Mouse (Mus musculus) liver, embryonic 11.5 days (tissue): ENCODE measurements at regions not wholly inside any gene's neighbourhood (a gene's known extent, or its start where the extent isn't known, plus 50 kb on each side); places are given as distances from the start of the nearest gene placed in this dataset.

Experiments used
- ATAC-seq: fragments of 200-750 bp; cut with Nextera tagmentation; replicated peaks from 2 replicates; pipeline ENCODE4 v1.8.0; 2017; ENCODE audit warnings: moderate number of reproducible peaks, mild to moderate bottlenecking, moderate TSS enrichment, moderate library complexity; ENCODE audit not compliant: low FRiP score
- DNase-seq: peaks from one replicate; pipeline ENCODE4 v3.0.0-alpha.2; 2017; ENCODE audit warnings: low spot score
- H3K27ac ChIP-seq: fragments of 300-500 bp; sonication (generic); 2 replicates; pipeline ENCODE4 v1.5.1; 2014; ENCODE audit warnings: mild to moderate bottlenecking, low read depth, low read length, control low read depth
- H3K27me3 ChIP-seq: fragments of 300-500 bp; sonication (generic); replicated peaks from 2 replicates; pipeline ENCODE4 v1.6.1; 2014; ENCODE audit warnings: low read length, mixed read lengths; ENCODE audit not compliant: control insufficient read depth, insufficient read depth
- H3K36me3 ChIP-seq: fragments of 300-500 bp; sonication (generic); 2 replicates; pipeline ENCODE4 v1.6.1; 2014; ENCODE audit warnings: mild to moderate bottlenecking, low read length, moderate library complexity, mixed read lengths; ENCODE audit not compliant: control insufficient read depth, insufficient read depth
- H3K4me1 ChIP-seq: fragments of 300-500 bp; sonication (generic); replicated peaks from 2 replicates; pipeline ENCODE4 v1.6.1; 2014; ENCODE audit warnings: low read length, mixed read lengths; ENCODE audit not compliant: control insufficient read depth, insufficient read depth
- H3K4me2 ChIP-seq: fragments of 300-500 bp; sonication (generic); 2 replicates; pipeline ENCODE4 v1.6.1; 2014; ENCODE audit warnings: mild to moderate bottlenecking, control low read depth, moderate library complexity
- H3K4me3 ChIP-seq: fragments of 300-500 bp; sonication (generic); 2 replicates; pipeline ENCODE4 v1.5.1; 2014; ENCODE audit warnings: low read depth, low read length, control low read depth
- H3K9ac ChIP-seq: fragments of 300-500 bp; sonication (generic); 2 replicates; pipeline ENCODE4 v1.6.1; 2014; ENCODE audit warnings: low read depth, low read length, control low read depth
- H3K9me3 ChIP-seq: fragments of 300-500 bp; sonication (generic); 2 replicates; pipeline ENCODE4 v1.6.1; 2016; ENCODE audit warnings: low read length, inconsistent platforms, mixed read lengths; ENCODE audit not compliant: control insufficient read depth
- WGBS: fragments of 180-500 bp; shearing (Covaris S2); extraction: QIAGEN DNeasy Blood & Tissue Kit; methylation state at CpG from one replicate; pipeline ENCODE4 v1.1.7; 2014; 5-methylcytosine and 5-hydroxymethylcytosine counted together

DNA sequence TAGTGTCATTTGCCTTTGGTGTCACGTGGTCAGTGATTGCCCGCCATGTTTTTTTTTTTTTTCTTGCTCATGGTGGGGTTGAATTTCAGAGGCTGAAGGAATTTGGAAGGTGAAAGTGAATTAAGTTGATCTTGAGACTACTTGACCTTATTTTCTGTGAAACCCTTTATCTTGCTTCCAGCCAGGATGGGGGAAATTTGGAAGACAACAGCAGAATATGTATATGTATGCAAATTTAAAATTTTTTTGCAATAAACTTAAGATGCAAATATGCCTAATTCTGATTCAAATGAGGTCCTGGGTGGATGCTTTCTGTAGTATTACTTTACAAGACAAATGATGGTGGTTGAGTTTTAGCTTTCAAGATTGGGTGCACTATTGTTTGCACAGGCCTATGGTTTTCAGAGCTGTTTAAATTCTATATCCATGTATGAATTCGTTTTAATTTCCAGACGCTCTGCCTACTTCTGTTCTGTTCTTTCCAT is 315.6 kb downstream of the Bckdhb start:
- Histone ChIP-seq H3K9me3 (no peaks in the 10 kb centered on the region), H3K9ac (no peak overlapping the region), H3K27me3 (no peaks in the 10 kb centered on the region), H3K4me2 (no peak overlapping the region), H3K36me3 (no peaks in the 10 kb centered on the region), H3K27ac (no peak overlapping the region), H3K4me3 (no peak overlapping the region), H3K4me1 (no peaks in the 10 kb centered on the region)
- ATAC-seq (no peak), DNase-seq (no peak)
- WGBS = 82% methylated on average over 4 of the region's 4 CpGs

DNA sequence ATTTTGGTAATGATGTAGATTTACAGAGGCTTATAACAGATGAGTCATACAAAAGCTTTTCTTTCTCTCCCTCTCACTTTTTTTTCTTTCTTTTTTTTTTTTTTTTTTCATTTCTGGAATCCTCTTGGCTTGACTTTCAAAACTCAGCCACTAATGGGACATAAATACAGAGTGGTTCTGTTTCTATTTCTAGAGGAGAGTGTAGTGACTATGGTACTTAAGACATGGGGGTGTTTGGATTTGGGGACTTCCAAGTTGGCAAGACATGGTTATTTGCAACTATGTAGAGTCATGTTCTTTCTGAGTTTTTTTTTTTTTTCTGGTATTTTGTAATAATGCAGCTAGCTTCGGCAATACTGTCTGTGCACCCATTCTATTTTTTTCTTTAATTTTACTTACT is 324.8 kb downstream of the Bckdhb start:
- H3K4me1 ChIP-seq = no peaks in the 10 kb centered on the region
- no peaks in the 10 kb centered on the region for H3K27me3 ChIP-seq
- 83% methylated on average over 1 of the region's 1 CpGs for WGBS
- no peak overlapping the region for H3K9ac ChIP-seq
- DNase-seq (no peak), ATAC-seq (no peak)
- no peak overlapping the region for H3K4me2 ChIP-seq
- no peak overlapping the region for H3K27ac ChIP-seq
- H3K36me3 ChIP-seq = no peaks in the 10 kb centered on the region
- H3K4me3 ChIP-seq = no peak overlapping the region
- no peaks in the 10 kb centered on the region for H3K9me3 ChIP-seq

- no peaks in the 10 kb centered on the region for H3K27me3 ChIP-seq
- WGBS = 19% methylated on average over 7 of the region's 7 CpGs
- DNase-seq (peak; percentile 32), ATAC-seq (no peak)
- no peak overlapping the region for H3K4me2 ChIP-seq
- no peaks in the 10 kb centered on the region for H3K9me3 ChIP-seq
- H3K4me3 ChIP-seq = no peak overlapping the region
- H3K36me3 ChIP-seq = no peaks in the 10 kb centered on the region
- no peak overlapping the region for H3K27ac ChIP-seq
- H3K9ac ChIP-seq = no peak overlapping the region
- no peaks in the 10 kb centered on the region for H3K4me1 ChIP-seq
Measured at GRCm38 (mm10) chr9:84253022-84253991, 328.4 kb downstream of the Bckdhb start.

DNA sequence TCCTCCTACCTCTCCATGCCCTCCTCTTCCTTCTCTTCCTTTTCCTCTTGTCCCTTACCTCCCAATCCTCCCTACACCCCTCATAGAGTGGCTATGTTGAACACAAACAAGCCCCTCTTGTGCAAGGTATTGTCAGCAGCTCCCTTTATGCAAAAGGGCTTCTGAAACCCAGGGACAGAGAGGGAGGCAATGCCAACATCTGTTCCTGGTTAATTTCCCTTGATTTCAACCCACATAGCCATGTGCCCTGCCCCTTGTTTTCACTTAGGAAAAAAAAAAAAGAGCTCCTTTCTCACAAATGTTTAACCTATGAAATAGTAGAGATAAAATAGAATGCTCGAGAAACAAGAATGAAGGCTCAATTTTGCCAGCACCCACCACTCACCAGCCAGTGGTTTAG is 333.5 kb downstream of the Bckdhb start:
- Histone ChIP-seq H3K4me1 (no peaks in the 10 kb centered on the region), H3K9me3 (no peaks in the 10 kb centered on the region), H3K36me3 (no peaks in the 10 kb centered on the region), H3K9ac (no peak overlapping the region), H3K4me3 (no peak overlapping the region), H3K27me3 (no peaks in the 10 kb centered on the region), H3K4me2 (no peak overlapping the region), H3K27ac (no peak overlapping the region)
- no peak for ATAC-seq
- WGBS = 43% methylated on average over 1 of the region's 1 CpGs
- DNase-seq = no peak

DNA sequence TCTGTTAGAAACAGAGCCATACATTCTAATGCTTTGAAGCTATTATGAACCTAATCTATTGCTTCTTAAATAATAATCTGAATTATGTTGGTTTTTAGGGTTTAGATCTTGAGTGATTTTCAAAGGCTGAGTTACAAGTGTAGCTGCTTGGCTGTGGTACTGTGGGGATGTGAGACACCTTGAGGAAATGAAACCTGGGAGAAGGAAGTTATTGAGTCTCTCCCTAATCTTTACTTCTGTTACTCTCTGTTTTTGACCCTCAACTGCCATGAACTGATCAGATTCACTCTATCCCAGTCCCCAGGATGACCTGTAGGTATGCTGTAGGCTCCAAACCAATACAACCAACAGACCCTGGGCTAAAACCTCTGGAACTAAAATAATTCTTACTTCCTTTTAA is 334.8 kb downstream of the Bckdhb start:
- Histone ChIP-seq H3K9ac (no peak overlapping the region), H3K36me3 (no peaks in the 10 kb centered on the region), H3K9me3 (no peaks in the 10 kb centered on the region), H3K4me3 (no peak overlapping the region), H3K27ac (no peak overlapping the region), H3K4me2 (no peak overlapping the region), H3K4me1 (no peaks in the 10 kb centered on the region), H3K27me3 (no peaks in the 10 kb centered on the region)
- DNase-seq (no peak), ATAC-seq (no peak)

DNA sequence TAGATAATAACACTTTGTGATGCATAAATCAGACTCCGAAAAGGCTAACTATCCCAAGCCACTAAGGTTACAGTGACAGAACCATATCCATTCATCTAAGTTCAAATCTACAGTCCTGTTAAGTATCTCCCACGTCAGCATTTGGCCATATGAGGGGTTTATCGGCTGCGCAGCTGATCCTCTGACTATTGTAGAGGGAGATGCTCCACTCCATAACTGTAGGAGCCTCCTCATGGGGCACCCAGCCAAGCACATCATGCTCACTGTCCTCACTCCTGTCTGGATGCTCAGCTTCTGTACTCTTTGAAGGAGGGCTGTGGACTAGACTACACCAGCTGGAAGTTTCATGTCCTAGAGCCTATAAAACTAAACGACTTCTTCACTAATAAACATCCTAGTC is 337.2 kb downstream of the Bckdhb start:
- Histone ChIP-seq H3K36me3 (no peaks in the 10 kb centered on the region), H3K27ac (no peak overlapping the region), H3K4me2 (no peak overlapping the region), H3K4me3 (no peak overlapping the region), H3K27me3 (no peaks in the 10 kb centered on the region), H3K4me1 (no peaks in the 10 kb centered on the region), H3K9me3 (no peaks in the 10 kb centered on the region), H3K9ac (no peak overlapping the region)
- ATAC-seq (no peak), DNase-seq (no peak)
- WGBS = 76% methylated on average over 5 of the region's 5 CpGs

DNA sequence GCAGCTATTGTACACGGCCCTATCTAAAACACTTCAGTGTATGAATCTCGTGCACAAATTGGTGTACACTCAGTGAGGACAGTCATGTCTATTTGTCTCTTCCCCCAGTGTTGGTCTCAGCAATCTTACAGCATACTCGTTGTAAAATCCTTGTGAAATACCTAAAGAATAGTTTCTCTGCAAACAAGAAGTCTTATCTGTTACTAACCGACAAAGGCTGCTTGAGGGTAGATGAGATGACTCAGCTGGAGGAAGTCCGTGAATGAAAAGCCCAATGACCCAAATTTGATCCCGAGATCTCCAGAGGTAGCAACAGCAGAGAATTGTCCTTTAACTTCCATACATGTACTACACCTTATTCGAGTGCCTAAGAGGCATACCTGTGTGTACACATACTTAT is 342.0 kb downstream of the Bckdhb start:
- ATAC-seq = no peak
- Histone ChIP-seq H3K9me3 (no peaks in the 10 kb centered on the region), H3K27me3 (no peaks in the 10 kb centered on the region), H3K4me1 (no peaks in the 10 kb centered on the region), H3K36me3 (no peaks in the 10 kb centered on the region), H3K9ac (no peak overlapping the region), H3K27ac (no peak overlapping the region), H3K4me3 (no peak overlapping the region), H3K4me2 (no peak overlapping the region)
- 51% methylated on average over 7 of the region's 7 CpGs for WGBS
- DNase-seq = no peak

DNA sequence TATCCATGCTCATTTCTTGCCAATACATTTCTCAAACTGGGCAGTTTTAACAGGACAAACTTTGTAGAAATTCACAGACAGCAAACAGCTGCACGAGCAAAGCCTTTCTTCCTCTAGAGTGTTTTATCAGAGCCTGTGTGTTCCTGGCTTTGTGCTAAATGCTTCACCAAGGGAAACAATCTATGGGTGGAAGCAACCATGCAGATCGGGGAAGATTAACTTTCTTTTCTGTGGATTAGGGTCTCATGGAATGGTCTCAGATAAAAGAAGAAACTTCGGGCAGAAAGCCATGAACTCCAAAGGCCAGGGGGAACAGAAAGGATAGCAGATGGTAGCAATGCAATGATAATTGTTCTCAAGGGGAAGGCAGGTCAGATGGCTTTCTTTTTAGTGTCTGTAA is 349.7 kb downstream of the Bckdhb start:
- ATAC-seq (no peak), DNase-seq (no peak)
- Histone ChIP-seq H3K9ac (no peak overlapping the region), H3K4me3 (no peak overlapping the region), H3K4me1 (no peaks in the 10 kb centered on the region), H3K27me3 (no peaks in the 10 kb centered on the region), H3K4me2 (no peak overlapping the region), H3K9me3 (no peaks in the 10 kb centered on the region), H3K27ac (no peak overlapping the region), H3K36me3 (no peaks in the 10 kb centered on the region)
- WGBS = 57% methylated on average over 3 of the region's 3 CpGs

DNA sequence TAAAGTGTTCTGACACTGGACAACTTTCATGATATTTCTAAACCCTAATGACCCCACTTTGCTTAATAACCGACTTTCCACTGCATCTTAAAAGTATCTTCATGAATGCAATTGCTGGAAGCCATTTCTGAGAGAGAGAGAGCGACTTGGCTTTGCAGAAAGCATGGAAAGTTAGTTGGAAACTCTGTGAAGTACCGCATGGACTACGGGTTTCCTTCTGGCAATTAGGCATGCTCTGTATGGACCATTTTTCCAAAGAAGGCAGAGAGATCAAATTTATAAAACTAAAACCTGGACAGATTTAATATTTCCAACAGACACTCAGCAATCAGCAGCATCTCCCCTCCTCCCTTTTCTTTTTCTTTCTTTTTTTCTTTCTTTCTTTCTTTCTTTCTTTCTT is 353.4 kb downstream of the Bckdhb start:
- H3K27me3 ChIP-seq = no peaks in the 10 kb centered on the region
- no peaks in the 10 kb centered on the region for H3K4me1 ChIP-seq
- no peak overlapping the region for H3K4me3 ChIP-seq
- H3K4me2 ChIP-seq = no peak overlapping the region
- ATAC-seq (no peak), DNase-seq (no peak)
- no peaks in the 10 kb centered on the region for H3K36me3 ChIP-seq
- H3K9me3 ChIP-seq = no peaks in the 10 kb centered on the region
- no peak overlapping the region for H3K9ac ChIP-seq
- 81% methylated on average over 4 of the region's 4 CpGs for WGBS
- no peak overlapping the region for H3K27ac ChIP-seq
